Mouse (Mus musculus): Measurements from ENCODE around the gene Gm21985.
A peak's percentile ranks its signal among the peaks of the same experiment; 100 is the strongest.
"Not testable (repeated sequence)": the region's sequence is repeated elsewhere in the genome, so short reads cannot be mapped to it uniquely, and the experiment has no call there.

Gm21985 gene

DNA sequence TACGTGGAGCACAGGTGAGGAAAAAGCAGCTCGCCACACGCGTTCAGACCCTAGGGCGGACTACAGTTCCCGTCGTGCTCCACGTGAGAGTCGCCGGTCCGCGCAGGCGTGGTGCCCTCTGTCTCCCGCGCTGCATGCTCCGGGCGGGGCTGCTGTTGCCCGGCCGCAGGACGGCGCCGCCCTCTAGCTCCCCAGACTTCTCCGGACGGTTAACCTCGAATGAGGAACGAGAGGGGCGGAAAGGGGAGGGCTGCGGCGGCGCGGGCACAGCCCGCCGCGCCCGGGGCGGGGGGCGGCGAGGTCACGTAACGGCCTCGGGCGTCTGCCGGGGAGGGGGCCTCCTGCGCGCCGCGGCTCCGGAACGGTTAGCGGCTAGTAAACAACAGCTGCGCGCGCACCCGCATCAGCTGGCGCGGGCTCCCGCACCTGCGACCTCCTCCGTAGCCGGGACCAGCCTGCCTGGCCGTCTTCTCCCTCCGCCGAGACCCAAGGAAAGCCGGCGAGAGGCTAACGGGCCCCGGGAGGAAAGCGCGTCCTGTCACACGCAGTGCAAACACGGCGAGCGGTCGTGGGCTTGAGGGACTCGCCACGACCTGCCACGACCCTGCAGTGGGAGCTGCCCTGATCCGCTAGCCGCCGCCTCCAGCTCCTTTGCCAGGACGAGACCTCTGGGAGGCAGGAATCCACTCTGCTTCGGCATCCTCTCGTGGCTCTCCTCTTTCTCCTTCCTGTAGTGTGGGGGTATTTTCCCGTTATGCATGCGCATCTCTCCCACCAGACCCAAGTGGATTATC lies 469 bp upstream of the Gm21985 start, which contains the start of gene Slc12a6:
Slc12a6 (plus strand) TSS at position 378 of the 794 bp plus-strand sequence.
- peak; percentile 96 to 97 for DNase-seq

DNA sequence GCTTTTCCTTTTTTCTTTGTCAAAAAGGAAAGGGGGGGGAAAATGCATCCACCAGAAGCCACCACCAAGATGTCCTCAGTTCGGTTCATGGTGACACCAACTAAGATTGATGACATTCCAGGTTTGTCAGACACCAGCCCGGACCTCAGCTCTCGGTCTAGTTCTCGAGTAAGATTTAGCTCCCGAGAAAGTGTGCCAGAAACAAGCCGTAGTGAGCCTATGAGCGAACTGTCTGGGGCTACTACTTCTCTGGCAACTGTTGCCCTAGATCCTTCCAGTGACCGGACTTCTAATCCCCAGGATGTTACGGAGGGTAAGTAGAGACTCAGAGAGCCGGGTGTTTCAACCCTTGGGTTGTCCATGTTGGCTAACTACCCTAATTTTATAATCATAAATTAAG lies 666 bp downstream of the Gm21985 start:
- DNase-seq = peak in 1 of 2 experiments; percentile 24

DNA sequence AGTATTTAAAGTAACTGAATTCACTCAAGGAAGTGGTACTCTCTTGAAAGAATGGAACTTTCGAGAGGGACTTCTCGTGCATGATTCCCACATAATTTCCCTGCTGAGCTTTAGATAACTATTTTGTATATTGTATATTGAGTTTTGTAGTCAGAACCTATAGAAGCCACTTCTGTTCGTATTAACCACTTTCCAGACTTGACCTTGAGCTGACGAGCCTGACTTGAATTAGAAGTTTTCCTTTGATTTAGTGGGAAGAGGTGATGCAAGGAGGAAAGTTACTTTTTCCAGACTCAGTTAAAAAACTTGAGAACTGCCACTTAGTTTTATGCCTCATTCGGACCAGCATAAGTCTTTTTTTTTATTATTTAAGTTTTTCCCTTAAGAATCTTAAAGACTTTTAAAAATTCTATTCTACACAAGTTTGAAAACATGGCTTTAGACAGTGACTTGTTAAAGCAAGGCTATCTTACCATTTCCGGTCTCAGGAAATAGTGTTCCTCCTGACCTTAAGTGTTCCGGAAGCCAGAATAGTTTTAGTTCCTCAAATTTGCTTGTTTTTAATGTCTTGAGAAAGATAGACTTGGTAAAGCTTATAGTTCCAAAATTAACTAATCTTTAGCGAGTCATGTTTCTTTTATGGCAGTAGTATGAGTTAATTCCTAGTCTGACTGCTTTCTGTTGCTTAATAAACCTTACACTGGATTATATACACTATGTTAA lies 1.6 kb downstream of the Gm21985 start:
- peak in 1 of 2 experiments; percentile 14 for DNase-seq

DNA sequence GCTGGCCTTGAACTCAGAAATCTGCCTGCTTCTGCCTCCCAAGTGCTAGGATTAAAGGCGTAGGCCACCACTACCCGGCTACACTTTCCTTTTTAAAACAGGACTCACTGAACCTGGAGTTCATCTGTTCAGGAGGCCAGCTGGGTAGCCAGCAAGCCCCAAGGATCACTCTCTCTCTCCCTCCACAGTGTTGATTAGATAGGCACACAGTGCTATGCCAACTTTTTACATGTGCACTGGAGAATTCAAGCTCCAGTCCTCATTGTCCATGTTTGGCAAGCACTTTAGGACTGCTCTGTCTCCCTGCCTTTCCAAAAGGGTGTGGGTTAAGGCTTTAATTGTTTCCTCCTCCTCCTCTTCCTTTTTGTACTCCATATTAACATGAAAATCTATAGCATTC lies 3.9 kb downstream of the Gm21985 start:
- DNase-seq = no peak

DNA sequence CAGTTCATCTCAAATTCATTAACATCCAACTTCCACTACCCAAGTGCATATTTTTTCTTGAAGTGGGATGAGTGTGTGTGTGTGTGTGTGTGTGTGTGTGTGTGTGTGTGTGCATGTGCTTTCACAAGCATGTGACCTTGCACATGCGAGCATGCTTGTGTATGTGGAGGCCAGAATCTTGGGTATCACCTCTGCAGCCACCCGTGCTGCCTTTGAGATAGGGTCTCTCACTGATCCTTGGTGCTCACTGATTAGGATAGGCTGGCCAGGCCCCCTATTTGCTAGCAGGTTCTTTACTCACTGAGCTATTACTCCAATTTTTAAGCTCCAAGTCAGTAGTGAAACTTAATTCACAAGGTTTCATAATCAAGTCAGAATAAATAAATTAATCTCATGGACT lies 6.8 kb downstream of the Gm21985 start:
- DNase-seq = no peak

DNA sequence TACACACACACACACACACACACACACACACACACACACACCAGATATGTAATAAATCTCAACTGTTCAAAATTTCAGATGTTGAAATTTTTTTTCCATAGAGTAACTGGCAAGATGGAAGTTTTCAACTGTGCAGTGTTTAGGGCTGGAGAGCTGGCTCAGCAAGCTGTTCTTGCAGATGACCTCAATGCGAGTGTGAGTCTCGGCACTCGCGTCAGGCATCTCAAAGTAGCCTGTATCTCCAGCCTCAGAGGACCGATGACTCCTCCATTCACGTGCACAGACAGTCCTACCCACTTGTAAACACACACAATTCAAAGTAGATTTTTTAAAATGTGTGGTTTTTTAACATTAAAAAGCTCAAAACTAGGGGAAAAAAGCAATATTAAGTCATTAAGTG lies 7.4 kb downstream of the Gm21985 start:
- DNase-seq = no peak

DNA sequence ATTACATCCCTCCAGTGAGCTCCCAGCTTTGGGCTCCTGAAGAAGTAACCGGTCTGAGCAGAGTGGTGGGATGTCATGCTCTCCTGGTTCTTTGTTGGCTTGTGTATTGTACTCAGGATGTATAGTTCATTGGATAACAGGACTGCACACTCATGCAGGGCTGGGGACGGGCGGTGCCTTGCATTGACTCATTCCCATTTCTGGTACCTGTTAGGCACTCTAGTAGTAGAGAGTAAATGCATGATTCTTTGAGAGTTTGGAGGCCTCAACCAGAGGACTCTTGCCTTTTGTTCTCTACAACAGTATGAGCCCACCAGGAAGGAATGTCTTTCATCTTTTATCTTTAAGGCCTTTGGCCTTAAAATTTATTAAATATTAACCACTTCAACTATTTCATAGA lies 10.8 kb downstream of the Gm21985 start:
- DNase-seq = no peak

DNA sequence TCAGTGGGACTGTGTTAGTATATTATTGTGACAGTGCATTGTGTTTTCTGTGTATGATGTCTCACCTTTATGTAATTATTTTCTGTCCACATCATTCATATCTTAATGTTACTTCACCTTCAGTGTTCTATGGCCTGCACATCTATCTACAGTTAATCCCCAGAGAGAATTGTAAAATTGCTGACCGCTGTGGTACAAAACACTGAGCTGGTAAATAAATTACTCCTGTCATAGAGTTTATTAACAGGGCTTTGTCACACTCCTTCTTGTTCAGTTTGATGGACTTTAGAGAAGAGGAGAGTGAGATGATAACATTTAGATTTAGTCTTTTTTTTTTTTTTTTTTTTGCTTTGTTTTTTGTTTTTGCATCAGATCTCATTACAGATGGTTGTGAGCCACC lies 16.7 kb downstream of the Gm21985 start:
- DNase-seq = no peak

DNA sequence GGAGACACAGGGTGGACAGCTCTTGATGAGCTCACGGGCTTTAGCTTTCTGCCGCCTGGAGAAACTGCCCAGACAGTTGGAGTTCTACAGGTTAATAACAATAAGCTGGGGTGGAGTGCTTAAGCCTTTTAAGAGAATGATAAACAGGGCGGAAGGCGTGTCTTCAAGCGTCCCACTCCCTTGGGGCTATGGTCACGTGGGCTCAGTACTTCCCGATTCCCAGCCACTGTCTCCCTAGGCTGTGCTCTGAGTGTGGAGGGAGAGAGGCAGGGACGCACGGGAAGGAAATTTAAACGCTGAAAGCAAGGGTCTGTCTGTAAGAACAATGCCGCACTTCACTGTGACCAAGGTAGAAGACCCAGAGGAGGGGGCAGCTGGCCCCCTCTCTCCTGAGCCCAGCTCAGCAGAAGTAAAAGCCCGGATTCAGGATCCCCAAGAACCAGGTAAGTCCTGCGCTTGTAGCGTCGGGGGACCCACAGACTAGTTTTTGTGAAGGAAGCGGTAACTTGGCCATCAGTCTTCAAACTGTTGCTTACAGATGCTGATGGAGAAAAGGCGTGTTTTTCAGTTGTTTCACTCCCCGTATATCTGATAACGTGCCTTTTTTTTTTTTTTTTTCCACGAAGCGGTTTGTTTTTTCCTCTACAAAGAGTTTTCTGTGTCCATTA lies 18.4 kb downstream of the Gm21985 start:
- peak; percentile 86 to 89 for DNase-seq

DNA sequence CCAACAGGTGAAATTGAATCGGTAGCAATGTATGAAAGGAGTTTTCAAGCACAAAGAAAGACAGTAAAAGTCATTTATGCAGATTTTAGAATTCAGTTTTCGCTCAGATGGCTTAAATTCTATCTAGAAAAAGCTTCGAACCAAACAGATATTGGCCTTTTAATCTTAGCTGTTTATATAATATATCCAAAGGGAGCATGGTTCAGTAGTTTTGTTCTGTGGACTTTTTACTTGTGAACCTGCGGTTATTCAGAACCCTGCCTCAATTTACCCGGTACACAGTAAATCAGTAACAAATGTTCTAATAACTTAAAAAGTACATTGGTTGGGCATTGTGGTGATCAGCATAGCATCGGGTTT lies 18.9 kb downstream of the Gm21985 start:
- DNase-seq = peak in 1 of 2 experiments; percentile 46

DNA sequence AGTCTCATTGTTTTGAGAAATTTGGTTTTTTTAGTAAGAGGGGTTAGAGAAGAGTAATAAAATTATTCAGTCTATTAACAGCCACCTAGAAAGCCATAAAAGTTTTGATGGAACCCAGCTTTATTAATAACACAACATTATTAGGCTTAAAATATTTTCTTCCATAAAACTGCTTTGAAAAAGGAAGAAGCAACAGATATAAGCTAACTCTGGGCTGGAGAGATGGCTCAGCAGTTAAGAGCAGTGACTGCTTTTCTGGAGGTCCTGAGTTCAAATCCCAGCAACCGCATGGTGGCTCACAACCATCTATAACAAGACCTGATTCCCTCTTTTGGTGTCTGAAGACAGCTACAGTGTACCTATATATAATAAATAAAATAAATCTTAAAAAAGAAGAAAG lies 19.9 kb downstream of the Gm21985 start:
- DNase-seq = not testable (repeated sequence)

DNA sequence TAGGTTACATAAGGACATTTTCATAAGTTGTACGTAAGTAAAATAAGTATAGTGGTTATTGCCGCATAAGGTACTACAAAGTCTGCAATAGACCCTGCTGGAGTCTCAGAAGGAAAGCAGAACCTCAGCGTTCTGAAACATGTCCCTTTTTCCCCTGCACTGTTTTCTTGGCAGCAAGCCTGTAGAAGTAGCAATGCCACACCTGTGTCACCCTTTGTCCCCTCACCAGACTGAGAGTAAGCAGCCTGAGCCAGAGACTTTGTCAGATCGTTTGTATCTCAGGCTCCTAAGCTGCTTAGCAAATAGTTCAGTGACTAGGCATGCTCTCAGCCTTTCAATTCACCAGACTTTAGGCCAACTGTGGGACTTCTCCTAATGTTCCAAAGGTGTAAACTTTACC lies 20.9 kb downstream of the Gm21985 start:
- DNase-seq = peak; percentile 28 to 29

DNA sequence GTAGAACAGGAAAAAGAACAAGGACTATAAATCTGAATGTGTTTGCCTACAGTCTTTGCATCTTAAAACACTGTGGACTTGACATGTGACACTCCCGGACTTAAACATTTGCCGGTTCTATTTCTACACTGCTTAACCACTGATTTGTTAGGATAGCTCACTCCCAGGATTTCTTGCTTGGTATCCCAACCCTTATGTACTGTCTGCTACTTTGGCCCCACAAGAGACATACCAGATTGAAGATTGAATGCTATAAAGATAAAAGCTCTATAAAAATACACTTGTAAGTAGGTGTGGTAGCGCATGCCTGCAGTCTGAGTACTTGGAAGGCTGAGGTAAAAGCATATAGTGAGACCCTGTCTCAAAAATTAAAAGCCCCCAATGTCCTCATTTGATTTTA lies 23.4 kb downstream of the Gm21985 start:
- DNase-seq = no peak

DNA sequence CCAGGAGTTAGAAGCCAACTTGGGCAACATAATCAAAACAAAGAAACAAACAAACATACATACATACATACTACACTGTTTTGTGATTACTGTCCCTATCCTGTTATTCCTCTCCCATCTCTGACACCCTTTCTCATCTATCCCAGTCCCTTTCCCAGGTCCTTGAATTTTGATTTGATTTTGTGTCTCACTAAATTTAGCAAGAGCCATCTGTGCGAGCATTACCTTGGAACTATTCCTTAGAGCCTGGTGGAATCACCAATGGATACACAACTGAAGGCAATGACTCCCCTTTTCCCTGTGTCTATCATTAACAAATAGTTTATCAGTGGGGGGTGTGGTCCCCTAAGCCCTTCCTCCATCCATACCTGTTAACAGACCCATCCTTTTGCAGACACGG lies 26.7 kb downstream of the Gm21985 start:
- no peak for DNase-seq

DNA sequence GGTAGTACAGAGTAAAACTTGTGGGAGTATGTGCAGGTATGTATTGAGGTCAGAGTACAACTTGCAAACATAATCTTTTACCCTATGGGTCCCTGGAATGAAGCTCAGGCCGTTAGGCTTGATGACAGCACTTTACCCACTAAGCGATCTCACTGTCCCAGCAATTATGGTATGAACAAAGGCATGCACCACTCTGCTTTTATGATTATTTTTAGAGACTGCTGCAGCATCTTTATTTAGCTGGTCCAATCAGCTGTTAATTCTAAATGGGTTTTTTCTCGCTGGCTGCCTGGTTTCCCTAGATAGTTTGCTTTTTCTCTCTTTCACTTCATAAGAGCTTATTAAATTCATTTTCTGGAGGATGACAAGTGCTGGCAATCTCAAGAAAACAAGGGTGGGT lies 30.1 kb downstream of the Gm21985 start:
- DNase-seq = no peak

DNA sequence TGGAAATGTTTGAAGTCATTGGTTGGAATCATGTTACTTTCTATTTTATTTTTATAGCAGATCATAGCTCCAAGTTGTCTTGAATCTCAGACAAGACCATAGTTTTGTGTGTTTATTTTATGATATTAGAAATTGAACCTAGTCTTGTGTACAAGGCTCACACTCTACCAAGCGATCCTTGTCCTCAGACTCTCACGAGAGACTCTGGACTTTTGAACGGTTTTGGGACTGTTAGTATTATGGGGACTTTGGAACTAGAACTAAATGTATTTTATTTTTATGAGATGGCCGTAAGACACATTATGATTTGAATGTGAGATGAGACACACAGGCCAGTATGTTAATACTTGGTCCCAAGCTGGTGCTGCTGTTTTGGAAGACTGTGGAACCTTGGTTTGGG lies 32.1 kb downstream of the Gm21985 start:
- no peak for DNase-seq

DNA sequence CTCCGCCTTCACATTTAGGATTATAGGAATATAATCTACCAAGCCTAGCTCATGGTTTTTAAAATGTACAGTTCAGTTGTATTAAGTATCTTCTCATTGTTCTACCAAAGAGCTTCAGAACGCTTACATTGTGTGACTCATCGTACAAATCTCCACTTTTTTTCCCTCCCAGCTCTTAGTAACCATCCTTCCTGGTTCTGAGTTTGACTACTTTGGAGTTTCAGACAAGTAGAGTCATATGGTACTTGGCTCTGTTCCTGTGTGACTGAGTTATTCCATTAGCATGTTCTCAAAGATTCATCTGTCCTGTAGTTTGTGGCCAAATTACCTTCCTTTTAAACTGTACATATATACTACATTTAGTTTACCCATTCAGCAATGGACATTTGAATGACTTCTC lies 42.6 kb downstream of the Gm21985 start:
- no peak for DNase-seq

DNA sequence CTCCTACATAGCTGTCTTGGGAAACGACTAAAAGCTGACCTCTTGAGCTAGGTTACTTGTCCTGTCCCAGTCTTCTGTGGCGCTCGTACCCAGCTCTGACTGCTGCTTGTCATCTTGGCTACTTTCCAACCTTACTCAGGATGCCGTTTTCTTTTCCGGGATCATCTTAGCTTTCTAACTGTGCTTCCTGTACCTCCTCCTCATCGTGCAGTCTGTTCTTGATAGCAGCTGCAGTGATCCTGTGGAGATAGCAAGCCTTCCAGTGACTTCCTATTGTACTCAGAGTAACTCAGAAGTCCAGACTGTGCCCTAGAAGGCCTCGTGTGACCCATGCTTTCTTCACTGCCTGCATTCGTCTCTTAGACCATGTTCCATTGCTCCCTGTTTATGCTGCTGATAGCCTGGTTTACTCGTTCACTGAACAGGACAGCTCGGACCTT lies 43.1 kb downstream of the Gm21985 start:
- peak; percentile 21 to 42 for DNase-seq

DNA sequence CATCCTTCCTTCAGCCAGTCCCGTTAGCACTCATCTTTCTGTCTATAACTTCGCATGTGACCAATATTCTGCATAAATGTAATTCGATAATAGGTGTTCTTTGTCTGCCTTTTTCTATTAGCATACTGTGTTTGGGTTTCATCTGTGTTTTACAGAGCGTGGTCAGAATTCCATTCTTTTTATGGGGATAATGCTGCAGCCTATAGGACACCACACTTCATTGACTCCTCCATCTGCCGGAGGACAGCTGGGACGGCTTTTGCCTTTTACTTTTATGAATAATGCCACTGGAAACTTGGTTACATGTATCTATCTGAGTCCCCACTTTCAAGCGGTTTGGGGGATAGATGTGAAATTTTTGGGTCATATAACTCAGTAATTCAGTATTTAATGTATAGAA lies 49.5 kb downstream of the Gm21985 start:
- no peak for DNase-seq

DNA sequence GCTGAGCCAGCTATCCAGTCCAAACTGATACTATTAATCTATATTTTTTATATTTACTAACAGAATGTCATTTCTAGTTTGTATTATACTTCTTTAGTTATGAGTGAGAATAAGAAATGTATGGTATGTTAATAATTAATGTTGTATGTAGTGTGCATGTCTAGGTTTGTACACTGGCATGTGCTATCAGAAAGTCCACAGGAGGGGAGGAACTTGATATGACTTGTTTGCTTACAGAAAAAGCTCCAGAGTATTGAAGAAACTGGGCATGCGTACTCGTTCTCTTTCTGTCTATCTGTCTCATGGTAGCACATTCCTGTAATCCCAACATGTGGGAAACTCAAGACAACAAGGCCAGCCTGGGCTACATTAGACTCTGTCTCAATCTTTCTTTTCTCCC lies 52.1 kb downstream of the Gm21985 start:
- no peak for DNase-seq

DNA sequence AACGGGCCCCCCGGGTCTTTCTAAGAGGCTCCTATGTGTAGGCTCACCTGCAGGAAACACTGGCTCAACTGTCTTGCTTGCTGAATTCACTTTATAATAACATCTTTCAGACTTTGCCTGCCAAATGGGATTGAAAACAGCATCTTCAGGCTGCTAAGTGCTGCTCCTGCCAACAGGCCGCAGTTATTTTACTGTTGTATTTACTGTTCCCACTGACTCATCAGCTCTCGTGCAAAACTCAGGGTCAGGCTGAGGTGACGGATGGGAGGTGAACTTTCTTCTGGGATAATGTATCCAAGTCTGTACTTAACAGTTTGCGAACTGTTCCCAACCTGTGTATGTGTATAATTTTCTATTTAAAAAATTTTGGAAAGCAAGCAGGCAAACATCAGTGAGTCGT lies 52.8 kb downstream of the Gm21985 start:
- no peak for DNase-seq

DNA sequence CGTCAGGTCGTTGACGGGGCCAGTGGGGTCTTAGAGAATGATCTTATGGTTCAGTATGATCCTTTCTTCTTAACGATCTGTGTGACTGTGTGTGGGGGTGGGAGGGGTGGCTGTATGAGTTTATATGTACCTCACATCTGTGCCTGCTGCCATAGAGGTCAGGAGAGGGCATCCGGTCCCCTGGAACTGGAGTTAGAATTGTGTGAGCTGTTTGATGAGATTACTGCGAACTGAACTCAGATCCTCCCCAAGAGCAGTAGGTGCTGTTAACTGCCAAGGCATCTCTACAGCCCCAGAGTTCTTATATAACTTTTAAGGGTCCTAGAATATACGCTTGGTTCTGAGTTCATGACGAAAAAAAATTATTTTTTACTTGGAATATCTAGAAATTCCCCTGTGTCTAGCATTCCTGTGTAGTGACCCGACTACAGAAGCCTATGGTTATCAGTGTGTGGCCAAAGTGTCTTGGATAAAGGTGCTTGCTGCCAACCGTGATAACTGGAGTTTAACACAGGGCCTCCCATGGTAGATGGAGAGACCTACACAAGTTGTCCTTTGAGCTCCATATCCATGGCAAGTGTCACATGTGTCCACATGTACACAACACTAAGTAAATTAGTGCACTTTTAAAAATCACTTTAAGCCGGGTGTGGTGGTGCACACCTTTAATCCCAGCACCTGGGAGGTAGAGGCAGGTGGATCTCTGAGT lies 62.1 kb downstream of the Gm21985 start:
- DNase-seq = no peak

All from kidney, postnatal 36 days (tissue).